Mouse (Mus musculus) liver, embryonic 11.5 days (tissue): ENCODE data around the gene Afmid. TPM values are rescaled to one million over a fixed set of nuclear protein-coding genes. Genes with fewer than 3 reads are reported as not detected.

ENCODE experiments used
- ATAC-seq: fragments of 200-750 bp; cut with Nextera tagmentation; replicated peaks from 2 replicates; pipeline ENCODE4 v1.8.0; 2017; ENCODE audit warnings: moderate number of reproducible peaks, mild to moderate bottlenecking, moderate TSS enrichment, moderate library complexity; ENCODE audit not compliant: low FRiP score
- DNase-seq: peaks from one replicate; pipeline ENCODE4 v3.0.0-alpha.2; 2017; ENCODE audit warnings: low spot score
- H3K27ac ChIP-seq: fragments of 300-500 bp; sonication (generic); 2 replicates; pipeline ENCODE4 v1.5.1; 2014; ENCODE audit warnings: mild to moderate bottlenecking, low read depth, low read length, control low read depth
- H3K27me3 ChIP-seq: fragments of 300-500 bp; sonication (generic); replicated peaks from 2 replicates; pipeline ENCODE4 v1.6.1; 2014; ENCODE audit warnings: low read length, mixed read lengths; ENCODE audit not compliant: control insufficient read depth, insufficient read depth
- H3K36me3 ChIP-seq: fragments of 300-500 bp; sonication (generic); 2 replicates; pipeline ENCODE4 v1.6.1; 2014; ENCODE audit warnings: mild to moderate bottlenecking, low read length, moderate library complexity, mixed read lengths; ENCODE audit not compliant: control insufficient read depth, insufficient read depth
- H3K4me1 ChIP-seq: fragments of 300-500 bp; sonication (generic); replicated peaks from 2 replicates; pipeline ENCODE4 v1.6.1; 2014; ENCODE audit warnings: low read length, mixed read lengths; ENCODE audit not compliant: control insufficient read depth, insufficient read depth
- H3K4me2 ChIP-seq: fragments of 300-500 bp; sonication (generic); 2 replicates; pipeline ENCODE4 v1.6.1; 2014; ENCODE audit warnings: mild to moderate bottlenecking, control low read depth, moderate library complexity
- H3K4me3 ChIP-seq: fragments of 300-500 bp; sonication (generic); 2 replicates; pipeline ENCODE4 v1.5.1; 2014; ENCODE audit warnings: low read depth, low read length, control low read depth
- H3K9ac ChIP-seq: fragments of 300-500 bp; sonication (generic); 2 replicates; pipeline ENCODE4 v1.6.1; 2014; ENCODE audit warnings: low read depth, low read length, control low read depth
- H3K9me3 ChIP-seq: fragments of 300-500 bp; sonication (generic); 2 replicates; pipeline ENCODE4 v1.6.1; 2016; ENCODE audit warnings: low read length, inconsistent platforms, mixed read lengths; ENCODE audit not compliant: control insufficient read depth
- WGBS: fragments of 180-500 bp; shearing (Covaris S2); extraction: QIAGEN DNeasy Blood & Tissue Kit; methylation state at CpG from one replicate; pipeline ENCODE4 v1.1.7; 2014; 5-methylcytosine and 5-hydroxymethylcytosine counted together
- polyA plus RNA-seq: library from polyadenylated mRNA; unstranded; fragments of >200 nt; fragmentation: Nextera tagmentation; extraction: Ambion mirVana; gene quantifications from 2 replicates; pipeline ENCODE4 v1.2.1, GENCODE M21; 2014

Afmid gene
- polyA plus RNA-seq, 1 experiment from 2014 or later, result 8.4 TPM

- H3K9ac ChIP-seq, result peak overlapping the region; percentile 97
- H3K4me2 ChIP-seq, result peak overlapping the region; percentile 98
- DNase-seq (peak; percentile 80), ATAC-seq (peak; percentile 59)
- H3K9me3 ChIP-seq, result no peaks in the 10 kb centered on the region
- 20% methylated on average over 23 of the region's 23 CpGs for WGBS
- H3K4me1 ChIP-seq, result peaks cover 48% of the 10 kb centered on the region
- H3K4me3 ChIP-seq, result peak overlapping the region; percentile 68
- H3K36me3 ChIP-seq, result peaks cover 30% of the 10 kb centered on the region
- peak overlapping the region; percentile 95 for H3K27ac ChIP-seq
- no peaks in the 10 kb centered on the region for H3K27me3 ChIP-seq
These were observed 1.4 kb upstream of the Afmid start for GRCm38 (mm10) chr11:117824060-117824969.

DNA sequence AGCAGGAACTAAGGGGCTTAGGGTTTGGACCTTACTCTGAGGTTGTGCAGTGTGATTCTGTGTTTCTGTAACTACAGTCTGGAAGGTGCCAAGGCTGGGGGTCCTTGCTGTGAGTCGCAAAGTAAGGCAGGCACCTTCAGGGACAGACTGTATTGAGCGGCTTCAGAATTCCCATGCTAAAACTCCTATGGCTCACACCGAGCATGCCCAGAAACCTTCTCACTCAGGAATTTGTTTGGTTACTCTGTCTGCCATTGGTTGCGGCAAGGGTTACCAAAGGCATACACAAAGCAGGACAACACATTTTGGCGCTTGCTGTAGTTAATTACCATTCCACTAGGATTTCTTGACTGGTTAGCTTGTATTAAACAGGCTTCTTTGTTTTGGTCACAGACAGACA lies 440 bp downstream of the Afmid start:
- Histone ChIP-seq H3K9me3 (no peaks in the 10 kb centered on the region), H3K4me3 (peak overlapping the region; percentile 68), H3K9ac (peak overlapping the region; percentile 97), H3K4me1 (peaks cover 66% of the 10 kb centered on the region), H3K4me2 (peak overlapping the region; percentile 98), H3K36me3 (peaks cover 26% of the 10 kb centered on the region), H3K27me3 (no peaks in the 10 kb centered on the region), H3K27ac (peak overlapping the region; percentile 95)
- DNase-seq, result no peak
- 30% methylated on average over 5 of the region's 5 CpGs for WGBS
- no peak for ATAC-seq

- no peak overlapping the region for H3K9ac ChIP-seq
- peaks cover 71% of the 10 kb centered on the region for H3K4me1 ChIP-seq
- 0 out of 2 replicates have a peak overlapping the region, but pooled peaks have one; percentile 32 for H3K27ac ChIP-seq
- no peak overlapping the region for H3K4me3 ChIP-seq
- ATAC-seq (no peak), DNase-seq (no peak)
- 67% methylated on average over 8 of the region's 8 CpGs for WGBS
- H3K9me3 ChIP-seq, result no peaks in the 10 kb centered on the region
- peak overlapping the region; percentile 98 for H3K4me2 ChIP-seq
- H3K27me3 ChIP-seq, result no peaks in the 10 kb centered on the region
- H3K36me3 ChIP-seq, result peaks cover 18% of the 10 kb centered on the region
These were observed 1.2 kb downstream of the Afmid start for GRCm38 (mm10) chr11:117826916-117827315.

GRCm38 (mm10) chr11:117827386-117827785 lies 1.7 kb downstream of the Afmid start:
- WGBS, result 52% methylated on average over 3 of the region's 3 CpGs
- no peaks in the 10 kb centered on the region for H3K9me3 ChIP-seq
- peaks cover 71% of the 10 kb centered on the region for H3K4me1 ChIP-seq
- H3K27ac ChIP-seq, result no peak overlapping the region
- DNase-seq (no peak), ATAC-seq (no peak)
- peak overlapping the region; percentile 98 for H3K4me2 ChIP-seq
- H3K4me3 ChIP-seq, result no peak overlapping the region; the same call in 1 of the 2 replicates
- peaks cover 14% of the 10 kb centered on the region for H3K36me3 ChIP-seq
- no peak overlapping the region for H3K9ac ChIP-seq
- no peaks in the 10 kb centered on the region for H3K27me3 ChIP-seq

GRCm38 (mm10) chr11:117828149-117828887 lies 2.6 kb downstream of the Afmid start:
- peak overlapping the region; percentile 46 for H3K4me2 ChIP-seq
- no peak for DNase-seq
- peak overlapping the region; percentile 87 for H3K27ac ChIP-seq
- ATAC-seq, result no peak
- H3K27me3 ChIP-seq, result no peaks in the 10 kb centered on the region
- H3K4me3 ChIP-seq, result no peak overlapping the region
- H3K4me1 ChIP-seq, result peaks cover 68% of the 10 kb centered on the region
- H3K9ac ChIP-seq, result no peak overlapping the region
- no peaks in the 10 kb centered on the region for H3K9me3 ChIP-seq
- 64% methylated on average over 18 of the region's 18 CpGs for WGBS
- H3K36me3 ChIP-seq, result peaks cover 4% of the 10 kb centered on the region

GRCm38 (mm10) chr11:117828888-117829604 lies 3.3 kb downstream of the Afmid start:
- no peak overlapping the region for H3K9ac ChIP-seq
- H3K4me2 ChIP-seq, result peak overlapping the region; percentile 46
- peak; percentile 53 for ATAC-seq
- WGBS, result 13% methylated on average over 9 of the region's 9 CpGs
- DNase-seq, result peak; percentile 59
- H3K4me3 ChIP-seq, result no peak overlapping the region
- peak overlapping the region; percentile 87 for H3K27ac ChIP-seq
- no peaks in the 10 kb centered on the region for H3K9me3 ChIP-seq
- no peaks in the 10 kb centered on the region for H3K36me3 ChIP-seq
- peaks cover 64% of the 10 kb centered on the region for H3K4me1 ChIP-seq
- no peaks in the 10 kb centered on the region for H3K27me3 ChIP-seq

DNA sequence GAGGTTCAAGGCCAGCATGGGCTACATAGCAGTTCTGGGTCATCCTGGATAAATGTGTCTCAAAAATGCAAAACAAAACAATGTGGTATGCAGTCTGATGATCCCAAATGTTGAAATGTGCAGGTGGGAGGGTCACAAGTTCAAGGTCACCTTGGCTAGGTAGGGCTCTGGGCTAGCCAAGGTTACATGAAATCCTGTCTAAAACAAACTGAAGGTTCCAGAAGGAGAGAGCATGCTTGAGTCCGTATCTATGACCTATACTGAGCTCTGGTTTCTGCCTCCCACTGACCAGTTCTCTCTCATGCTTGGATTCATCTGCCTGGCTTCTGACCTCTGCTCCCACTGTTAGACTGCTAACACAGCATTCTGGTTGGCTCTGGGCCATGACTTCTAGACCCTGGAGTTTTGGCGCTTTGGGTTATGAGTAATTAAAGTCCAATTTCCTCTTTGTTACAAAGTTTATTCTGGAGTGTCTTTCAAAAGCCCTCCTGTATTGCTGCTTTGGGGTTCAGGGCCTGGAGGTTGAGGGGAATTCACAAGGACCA lies 4.0 kb downstream of the Afmid start:
- no peaks in the 10 kb centered on the region for H3K36me3 ChIP-seq
- H3K9ac ChIP-seq, result no peak overlapping the region
- peak overlapping the region; percentile 18 for H3K4me2 ChIP-seq

DNA sequence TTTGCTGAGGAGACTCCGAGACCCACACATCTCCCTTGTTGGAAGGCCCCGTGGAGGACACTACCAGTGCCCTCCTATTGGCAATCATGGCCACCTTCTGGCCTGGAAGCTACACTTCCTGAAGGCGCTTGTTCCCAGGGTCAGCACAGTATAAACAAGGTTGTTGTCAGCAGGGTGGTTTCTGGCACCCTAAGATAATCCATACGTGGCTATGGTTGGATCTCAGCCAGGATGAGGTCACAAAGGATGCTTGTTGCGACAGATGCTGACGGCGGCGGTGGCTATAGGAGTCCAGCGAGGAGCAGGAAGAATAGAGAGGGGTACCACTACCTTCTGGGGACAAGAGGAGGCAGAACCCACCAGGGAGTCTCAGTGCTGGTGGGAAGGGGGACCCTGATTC lies 4.7 kb downstream of the Afmid start:
- Histone ChIP-seq H3K9ac (no peak overlapping the region), H3K27me3 (no peaks in the 10 kb centered on the region), H3K9me3 (no peaks in the 10 kb centered on the region), H3K4me3 (no peak overlapping the region), H3K4me1 (peaks cover 63% of the 10 kb centered on the region), H3K36me3 (no peaks in the 10 kb centered on the region), H3K4me2 (no peak overlapping the region), H3K27ac (peak overlapping the region; percentile 87; the same call in 1 of the 2 replicates)
- WGBS, result 66% methylated on average over 9 of the region's 9 CpGs
- DNase-seq (no peak), ATAC-seq (no peak)

More for the DNA sequence above, 4.0 kb downstream of the Afmid start:
- DNase-seq (no peak), ATAC-seq (no peak)
- Histone ChIP-seq H3K9me3 (no peaks in the 10 kb centered on the region), H3K4me3 (no peak overlapping the region), H3K27me3 (no peaks in the 10 kb centered on the region), H3K27ac (peak overlapping the region; percentile 87), H3K4me1 (peaks cover 61% of the 10 kb centered on the region)
- WGBS, result 63% methylated on average over 2 of the region's 2 CpGs
